Mouse (Mus musculus): ENCODE measurements around the gene Kif21b. TPM values are rescaled to one million over a fixed set of nuclear protein-coding genes. Genes with fewer than 3 reads are reported as not detected.

The Kif21b gene
- total and polyA plus RNA-seq, 3 experiments, result 4.0 to 34.0 TPM; not detected in 1

- no peaks in the 10 kb centered on the region for H3K9me3 ChIP-seq (replicated peaks; ENCODE audit: insufficient read depth, low read length)
- H3K27me3 ChIP-seq (ENCODE audit: control insufficient read depth in 1 of 2, insufficient read depth in 2 of 2, low read length in 2 of 2), result no peaks in the 10 kb centered on the region
- peak overlapping the region; percentile 5 to 35; a peak in 3 of 4 replicates for H3K4me3 ChIP-seq (ENCODE audit: control insufficient read depth in 1 of 2, insufficient read depth in 1 of 2, low read depth in 2 of 2, low read length in 2 of 2)
- peak overlapping the region; percentile 90 for H3K27ac ChIP-seq (ENCODE audit: control insufficient read depth, low read depth, low read length)
- DNase-seq (ENCODE audit: low read depth, low spot score), result peak; percentile 59
- no peak for TF ChIP-seq POLR2AphosphoS2 (IDR thresholded peaks at IDR 0.05; ENCODE audit: low read length)
- TF ChIP-seq ELF1 (IDR thresholded peaks at IDR 0.05; ENCODE audit: low read depth, low read length), result no peak
- TF ChIP-seq UBTF (IDR thresholded peaks at IDR 0.05; ENCODE audit: borderline replicate concordance, insufficient read depth, low read depth, low read length), result no peak
- TF ChIP-seq ZKSCAN1 (IDR thresholded peaks at IDR 0.05; ENCODE audit: low read depth, low read length), result no peak
- TF ChIP-seq BHLHE40 (IDR thresholded peaks at IDR 0.05; ENCODE audit: borderline replicate concordance, low read depth, low read length), result no peak
- TF ChIP-seq MAX (IDR thresholded peaks at IDR 0.05; ENCODE audit: low read length), result 0 out of 2 replicates have a peak, but pooled peaks have one; percentile 20
- TF ChIP-seq TCF12 (IDR thresholded peaks at IDR 0.05; ENCODE audit: low read depth, low read length), result peak; percentile 64
- TF ChIP-seq CHD2 (IDR thresholded peaks at IDR 0.05; ENCODE audit: low read length), result no peak; the same call in 1 of the 2 replicates
- TF ChIP-seq ZMIZ1 (IDR thresholded peaks at IDR 0.05; ENCODE audit: low read depth, low read length), result no peak
- no peak for TF ChIP-seq CHD1 (IDR thresholded peaks at IDR 0.05; ENCODE audit: low read depth, low read length)
- TF ChIP-seq TAL1 (IDR thresholded peaks at IDR 0.05; ENCODE audit: low read length), result 0 out of 2 replicates have a peak, but pooled peaks have one; percentile 16
- peak; percentile 48; the same call in 1 of the 2 replicates for TF ChIP-seq GATA1 (IDR thresholded peaks at IDR 0.05; ENCODE audit: low read depth, low read length)
- TF ChIP-seq JUND (IDR thresholded peaks at IDR 0.05; ENCODE audit: low read depth, low read length), result no peak
- TF ChIP-seq EP300 (IDR thresholded peaks at IDR 0.05; ENCODE audit: low read depth in 1 of 2, low read length in 2 of 2), result peak; percentile 57 to 62; a peak in 3 of 4 replicates
- no peak for TF ChIP-seq MXI1 (IDR thresholded peaks at IDR 0.05; ENCODE audit: low read depth, low read length)
- peak; percentile 27 for TF ChIP-seq NELFE (IDR thresholded peaks at IDR 0.05; ENCODE audit: low read depth, low read length)
- no peak for TF ChIP-seq SMC3 (IDR thresholded peaks at IDR 0.05; ENCODE audit: low read depth, low read length)
- TF ChIP-seq MYC (IDR thresholded peaks at IDR 0.05; ENCODE audit: low read depth, low read length), result no peak
- no peak for TF ChIP-seq ZNF384 (IDR thresholded peaks at IDR 0.05; ENCODE audit: low read depth, low read length)
- no peak for TF ChIP-seq POLR2A (IDR thresholded peaks at IDR 0.05; ENCODE audit: control insufficient read depth in 1 of 2, insufficient read depth in 1 of 2, low read depth in 1 of 2, low read length in 2 of 2, poor library complexity in 1 of 2)
- no peak for TF ChIP-seq KAT2A (conservative IDR thresholded peaks at IDR 0.05; ENCODE audit: low read depth, low read length)
- no peak for TF ChIP-seq E2F4 (IDR thresholded peaks at IDR 0.05; ENCODE audit: borderline replicate concordance, low read depth, low read length)
- no peak for TF ChIP-seq POLR2AphosphoS5 (IDR thresholded peaks at IDR 0.05; ENCODE audit: borderline replicate concordance, low read depth, low read length)
- 0 out of 2 replicates have a peak, but pooled peaks have one; percentile 43 for TF ChIP-seq RCOR1 (IDR thresholded peaks at IDR 0.05; ENCODE audit: low read depth, low read length)
- TF ChIP-seq MYB (IDR thresholded peaks at IDR 0.05; ENCODE audit: low read depth, low read length), result no peak
- peak; percentile 41; the same call in 1 of the 2 replicates for TF ChIP-seq ETS1 (IDR thresholded peaks at IDR 0.05; ENCODE audit: low read depth, low read length)
- no peak for TF ChIP-seq CTCF (IDR thresholded peaks at IDR 0.05 in 2 of 3, conservative IDR thresholded peaks at IDR 0.05 in 1 of 3; ENCODE audit: control insufficient read depth in 1 of 3, insufficient read depth in 1 of 3, low read depth in 2 of 3, low read length in 3 of 3, poor library complexity in 1 of 3, severe bottlenecking in 1 of 3)
- no peak for TF ChIP-seq MAFK (IDR thresholded peaks at IDR 0.05; ENCODE audit: borderline replicate concordance, low read depth, low read length)
- no peak for TF ChIP-seq HCFC1 (IDR thresholded peaks at IDR 0.05; ENCODE audit: low read depth, low read length)
- 0 out of 2 replicates have a peak, but pooled peaks have one; percentile 7 for TF ChIP-seq TBP (IDR thresholded peaks at IDR 0.05; ENCODE audit: low read depth, low read length)
- peaks cover 41 to 72% of the 10 kb centered on the region in 2 experiments for H3K4me1 ChIP-seq (ENCODE audit: control insufficient read depth in 1 of 2, insufficient read depth in 2 of 2, low read length in 2 of 2)
- peak overlapping the region; percentile 46 for H3K9ac ChIP-seq (ENCODE audit: control insufficient read depth, low read depth, low read length, poor library complexity, severe bottlenecking)
- peaks cover 21% of the 10 kb centered on the region for H3K79me2 ChIP-seq (ENCODE audit: control insufficient read depth, insufficient read depth, low read length, poor library complexity)
- peaks cover 0 to 42% of the 10 kb centered on the region in 2 experiments; a peak in 3 of 4 replicates for H3K36me3 ChIP-seq (ENCODE audit: control insufficient read depth in 1 of 2, insufficient read depth in 2 of 2, low read length in 2 of 2)
Measured at GRCm38 (mm10) chr1:136134547-136134946, 3.4 kb downstream of the Kif21b start.
